Mouse (Mus musculus): ENCODE measurements around the gene Gm28305. TPM values are rescaled to one million over a fixed set of nuclear protein-coding genes. Genes with fewer than 3 reads are reported as not detected.

The Gm28305 gene
- polyA plus RNA-seq, 1 experiment from 2014 or later = not detected

GRCm38 (mm10) chr9:104079379-104079778, 38.9 kb downstream of the Gm28305 start:
- H3K4me1 ChIP-seq (ENCODE audit: control insufficient read depth, insufficient read depth, low read length) = no peaks in the 10 kb centered on the region
- no peak for ATAC-seq (ENCODE audit: insufficient number of reproducible peaks, insufficient read depth, low FRiP score, low read depth)
- H3K36me3 ChIP-seq (ENCODE audit: control insufficient read depth, insufficient read depth, low read length) = no peaks in the 10 kb centered on the region
- H3K9ac ChIP-seq (replicated peaks; ENCODE audit: low read depth, low read length) = no peak overlapping the region
- no peak overlapping the region for H3K4me3 ChIP-seq (ENCODE audit: low read depth, low read length)
- WGBS = 52% methylated on average over 5 of the region's 5 CpGs
- no peak overlapping the region for H3K27ac ChIP-seq (ENCODE audit: low read length)
- no peaks in the 10 kb centered on the region for H3K27me3 ChIP-seq (ENCODE audit: control insufficient read depth, insufficient read depth, low read length)
- H3K4me2 ChIP-seq (replicated peaks; ENCODE audit: low read depth, low read length) = no peak overlapping the region
- H3K9me3 ChIP-seq (ENCODE audit: control insufficient read depth, low read depth, low read length) = no peaks in the 10 kb centered on the region

- Histone ChIP-seq H3K36me3 (ENCODE audit: control insufficient read depth, insufficient read depth, low read length) (no peaks in the 10 kb centered on the region), H3K4me1 (ENCODE audit: control insufficient read depth, insufficient read depth, low read length) (no peaks in the 10 kb centered on the region), H3K4me3 (ENCODE audit: low read depth, low read length) (no peak overlapping the region), H3K9me3 (ENCODE audit: control insufficient read depth, low read depth, low read length) (no peaks in the 10 kb centered on the region), H3K27me3 (ENCODE audit: control insufficient read depth, insufficient read depth, low read length) (no peaks in the 10 kb centered on the region), H3K4me2 (replicated peaks; ENCODE audit: low read depth, low read length) (no peak overlapping the region), H3K9ac (replicated peaks; ENCODE audit: low read depth, low read length) (no peak overlapping the region), H3K27ac (ENCODE audit: low read length) (no peak overlapping the region)
- 83% methylated on average over 3 of the region's 3 CpGs for WGBS
- no peak for ATAC-seq (ENCODE audit: insufficient number of reproducible peaks, insufficient read depth, low FRiP score, low read depth)
Observed at GRCm38 (mm10) chr9:104080038-104080437, 39.6 kb downstream of the Gm28305 start.

- no peak for ATAC-seq (ENCODE audit: insufficient number of reproducible peaks, insufficient read depth, low FRiP score, low read depth)
- 51% methylated on average over 4 of the region's 4 CpGs for WGBS
- Histone ChIP-seq H3K4me2 (replicated peaks; ENCODE audit: low read depth, low read length) (no peak overlapping the region), H3K4me1 (ENCODE audit: control insufficient read depth, insufficient read depth, low read length) (no peaks in the 10 kb centered on the region), H3K9ac (replicated peaks; ENCODE audit: low read depth, low read length) (no peak overlapping the region), H3K4me3 (ENCODE audit: low read depth, low read length) (no peak overlapping the region), H3K27ac (ENCODE audit: low read length) (no peak overlapping the region), H3K36me3 (ENCODE audit: control insufficient read depth, insufficient read depth, low read length) (no peaks in the 10 kb centered on the region), H3K9me3 (ENCODE audit: control insufficient read depth, low read depth, low read length) (no peaks in the 10 kb centered on the region), H3K27me3 (ENCODE audit: control insufficient read depth, insufficient read depth, low read length) (no peaks in the 10 kb centered on the region)
Observed at GRCm38 (mm10) chr9:104085730-104086429, 45.4 kb downstream of the Gm28305 start.

DNA sequence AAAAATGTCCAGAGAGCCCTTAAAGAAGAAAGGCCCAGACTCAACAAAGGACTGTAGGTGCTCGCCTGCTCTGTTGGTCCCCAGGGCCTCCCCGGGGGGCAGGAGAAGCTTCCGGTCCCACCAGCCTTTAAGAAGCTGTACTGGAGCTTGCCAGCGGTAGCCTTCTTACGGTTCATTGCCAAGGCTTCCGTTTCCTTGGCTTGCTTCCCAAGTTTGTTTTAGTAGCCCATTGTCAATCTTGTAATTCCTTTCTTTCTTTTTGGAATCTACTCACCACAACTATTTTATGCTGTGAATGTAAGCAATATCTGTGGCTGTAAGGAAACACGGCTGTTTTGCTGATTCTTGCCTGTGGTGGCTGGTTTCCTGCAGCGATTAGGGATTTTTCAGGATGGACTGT, 48.1 kb downstream of the Gm28305 start:
- no peaks in the 10 kb centered on the region for H3K36me3 ChIP-seq (ENCODE audit: control insufficient read depth, insufficient read depth, low read length)
- H3K27ac ChIP-seq (ENCODE audit: low read length) = no peak overlapping the region
- H3K4me2 ChIP-seq (replicated peaks; ENCODE audit: low read depth, low read length) = no peak overlapping the region
- ATAC-seq (ENCODE audit: insufficient number of reproducible peaks, insufficient read depth, low FRiP score, low read depth) = no peak
- 77% methylated on average over 8 of the region's 8 CpGs for WGBS
- no peak overlapping the region for H3K4me3 ChIP-seq (ENCODE audit: low read depth, low read length)
- H3K9me3 ChIP-seq (ENCODE audit: control insufficient read depth, low read depth, low read length) = no peaks in the 10 kb centered on the region
- H3K4me1 ChIP-seq (ENCODE audit: control insufficient read depth, insufficient read depth, low read length) = no peaks in the 10 kb centered on the region
- H3K27me3 ChIP-seq (ENCODE audit: control insufficient read depth, insufficient read depth, low read length) = no peaks in the 10 kb centered on the region
- no peak overlapping the region for H3K9ac ChIP-seq (replicated peaks; ENCODE audit: low read depth, low read length)

GRCm38 (mm10) chr9:104092945-104093344, 52.5 kb downstream of the Gm28305 start:
- Histone ChIP-seq H3K4me3 (ENCODE audit: low read depth, low read length) (no peak overlapping the region), H3K27ac (ENCODE audit: low read length) (no peak overlapping the region), H3K4me1 (ENCODE audit: control insufficient read depth, insufficient read depth, low read length) (no peaks in the 10 kb centered on the region), H3K36me3 (ENCODE audit: control insufficient read depth, insufficient read depth, low read length) (no peaks in the 10 kb centered on the region), H3K4me2 (replicated peaks; ENCODE audit: low read depth, low read length) (no peak overlapping the region), H3K9ac (replicated peaks; ENCODE audit: low read depth, low read length) (no peak overlapping the region), H3K27me3 (ENCODE audit: control insufficient read depth, insufficient read depth, low read length) (no peaks in the 10 kb centered on the region), H3K9me3 (ENCODE audit: control insufficient read depth, low read depth, low read length) (no peaks in the 10 kb centered on the region)
- WGBS = 96% methylated on average over 5 of the region's 5 CpGs
- no peak for ATAC-seq (ENCODE audit: insufficient number of reproducible peaks, insufficient read depth, low FRiP score, low read depth)

DNA sequence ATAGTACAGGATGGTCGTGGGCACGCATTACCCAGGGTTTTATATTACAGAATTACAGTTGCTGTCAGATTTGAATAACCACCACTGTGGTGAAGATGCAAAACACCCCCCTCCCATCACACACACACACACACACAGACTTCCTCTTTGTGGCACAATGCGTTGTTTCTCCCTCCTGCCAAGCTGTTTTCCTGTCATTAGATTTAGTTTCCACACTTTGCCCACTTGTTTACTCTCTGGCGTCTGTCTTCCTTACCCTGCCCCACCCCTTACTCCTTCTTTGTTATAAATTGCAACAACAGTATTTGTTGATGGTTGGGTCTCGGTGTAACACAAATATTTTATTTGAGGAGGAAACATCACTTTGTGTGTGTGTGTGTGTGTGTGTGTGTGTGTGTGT, 57.8 kb downstream of the Gm28305 start:
- 60% methylated on average over 5 of the region's 5 CpGs for WGBS
- Histone ChIP-seq H3K4me3 (ENCODE audit: low read depth, low read length) (no peak overlapping the region), H3K9ac (replicated peaks; ENCODE audit: low read depth, low read length) (no peak overlapping the region), H3K4me2 (replicated peaks; ENCODE audit: low read depth, low read length) (no peak overlapping the region), H3K36me3 (ENCODE audit: control insufficient read depth, insufficient read depth, low read length) (no peaks in the 10 kb centered on the region), H3K9me3 (ENCODE audit: control insufficient read depth, low read depth, low read length) (no peaks in the 10 kb centered on the region), H3K4me1 (ENCODE audit: control insufficient read depth, insufficient read depth, low read length) (no peaks in the 10 kb centered on the region), H3K27ac (ENCODE audit: low read length) (no peak overlapping the region), H3K27me3 (ENCODE audit: control insufficient read depth, insufficient read depth, low read length) (no peaks in the 10 kb centered on the region)
- ATAC-seq (ENCODE audit: insufficient number of reproducible peaks, insufficient read depth, low FRiP score, low read depth) = no peak

DNA sequence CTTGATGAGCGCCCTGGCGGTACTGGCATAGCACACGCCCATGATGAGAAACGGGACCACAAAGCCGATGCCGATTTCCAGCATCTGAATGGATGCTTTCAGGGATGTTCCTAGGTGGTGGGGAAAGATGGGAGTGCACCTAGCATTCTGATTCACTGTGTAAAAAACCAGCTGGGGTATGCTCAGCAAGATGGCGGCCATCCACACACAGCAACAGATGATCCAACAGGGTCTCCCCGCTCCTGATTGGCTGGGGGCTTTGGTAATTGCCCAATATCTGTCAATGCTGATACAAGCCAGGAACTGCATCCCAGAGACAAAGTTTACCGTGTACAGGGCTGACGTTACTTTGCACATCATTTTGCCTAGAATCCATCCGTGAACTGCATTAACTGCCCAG, 58.6 kb downstream of the Gm28305 start:
- Histone ChIP-seq H3K9me3 (ENCODE audit: control insufficient read depth, low read depth, low read length) (no peaks in the 10 kb centered on the region), H3K27ac (ENCODE audit: low read length) (no peak overlapping the region), H3K4me3 (ENCODE audit: low read depth, low read length) (no peak overlapping the region), H3K4me2 (replicated peaks; ENCODE audit: low read depth, low read length) (no peak overlapping the region), H3K4me1 (ENCODE audit: control insufficient read depth, insufficient read depth, low read length) (no peaks in the 10 kb centered on the region), H3K9ac (replicated peaks; ENCODE audit: low read depth, low read length) (no peak overlapping the region), H3K36me3 (ENCODE audit: control insufficient read depth, insufficient read depth, low read length) (no peaks in the 10 kb centered on the region), H3K27me3 (ENCODE audit: control insufficient read depth, insufficient read depth, low read length) (no peaks in the 10 kb centered on the region)
- WGBS = 86% methylated on average over 11 of the region's 11 CpGs
- ATAC-seq (ENCODE audit: insufficient number of reproducible peaks, insufficient read depth, low FRiP score, low read depth) = no peak

DNA sequence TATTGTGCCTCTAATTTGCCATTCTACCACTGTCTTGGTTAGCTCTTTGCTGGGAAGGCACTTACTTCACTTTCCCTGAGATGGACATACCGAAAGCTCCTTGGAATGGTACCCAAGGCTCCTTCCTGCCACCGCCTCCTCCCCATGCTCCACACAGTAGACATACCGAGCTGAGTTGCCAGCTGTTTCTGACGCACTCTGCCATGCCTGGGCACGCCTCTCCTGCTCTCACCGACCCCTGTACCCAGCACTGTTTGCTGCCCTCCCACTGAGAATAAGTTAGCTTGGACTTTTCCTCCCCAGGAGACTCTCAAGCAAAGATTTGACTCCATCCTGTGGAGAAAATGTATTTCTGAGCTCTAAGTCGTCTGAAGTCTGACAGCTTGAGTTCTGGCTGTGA, 60.4 kb downstream of the Gm28305 start:
- no peak overlapping the region for H3K9ac ChIP-seq (replicated peaks; ENCODE audit: low read depth, low read length)
- H3K9me3 ChIP-seq (ENCODE audit: control insufficient read depth, low read depth, low read length) = no peaks in the 10 kb centered on the region
- H3K4me1 ChIP-seq (ENCODE audit: control insufficient read depth, insufficient read depth, low read length) = no peaks in the 10 kb centered on the region
- ATAC-seq (ENCODE audit: insufficient number of reproducible peaks, insufficient read depth, low FRiP score, low read depth) = no peak
- H3K27ac ChIP-seq (ENCODE audit: low read length) = no peak overlapping the region
- H3K27me3 ChIP-seq (ENCODE audit: control insufficient read depth, insufficient read depth, low read length) = no peaks in the 10 kb centered on the region
- H3K4me3 ChIP-seq (ENCODE audit: low read depth, low read length) = no peak overlapping the region
- no peak overlapping the region for H3K4me2 ChIP-seq (replicated peaks; ENCODE audit: low read depth, low read length)
- H3K36me3 ChIP-seq (ENCODE audit: control insufficient read depth, insufficient read depth, low read length) = no peaks in the 10 kb centered on the region
- WGBS = 58% methylated on average over 7 of the region's 7 CpGs

DNA sequence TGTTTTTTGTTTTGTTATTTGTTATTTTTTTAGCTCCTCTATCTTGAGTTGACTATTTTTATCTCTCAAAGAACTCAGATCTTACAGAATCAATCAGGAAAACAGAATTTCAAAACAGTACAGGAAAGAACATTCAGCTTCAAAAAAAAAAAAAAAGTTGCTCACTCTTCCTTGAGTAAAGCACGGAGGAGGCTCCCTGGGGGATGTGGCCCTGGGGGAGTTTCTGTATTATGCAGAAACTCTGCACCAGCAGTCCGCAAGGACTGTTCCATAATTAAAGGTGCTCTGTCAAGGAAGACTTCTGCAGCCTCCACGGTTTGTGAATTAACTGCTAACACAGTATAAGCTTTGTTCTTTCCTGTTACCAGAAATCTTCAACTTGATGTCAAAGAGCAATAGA, 61.0 kb downstream of the Gm28305 start:
- Histone ChIP-seq H3K4me2 (replicated peaks; ENCODE audit: low read depth, low read length) (no peak overlapping the region), H3K9me3 (ENCODE audit: control insufficient read depth, low read depth, low read length) (no peaks in the 10 kb centered on the region), H3K9ac (replicated peaks; ENCODE audit: low read depth, low read length) (no peak overlapping the region), H3K36me3 (ENCODE audit: control insufficient read depth, insufficient read depth, low read length) (no peaks in the 10 kb centered on the region), H3K27me3 (ENCODE audit: control insufficient read depth, insufficient read depth, low read length) (no peaks in the 10 kb centered on the region), H3K4me3 (ENCODE audit: low read depth, low read length) (no peak overlapping the region), H3K4me1 (ENCODE audit: control insufficient read depth, insufficient read depth, low read length) (no peaks in the 10 kb centered on the region), H3K27ac (ENCODE audit: low read length) (no peak overlapping the region)
- WGBS = 46% methylated on average over 3 of the region's 3 CpGs
- no peak for ATAC-seq (ENCODE audit: insufficient number of reproducible peaks, insufficient read depth, low FRiP score, low read depth)
